Mouse (Mus musculus) T-helper 1 cell (primary cell): ENCODE measurements around the gene Tmem221.

Experiments used
- in situ Hi-C: fragments of 300-600 bp; cut with MboI, MseI; formaldehyde crosslinking; loops from one replicate; pipeline ENCODE4 v1.15.1; 2025; ENCODE audit warnings: high pct_unique_total_duplicates

Gene Tmem221

GRCm38 (mm10) chr8:71513018-71513754 is 45.5 kb downstream of the Tmem221 start:
- in situ Hi-C loops, result no loop called here

GRCm38 (mm10) chr8:71511644-71512043 is 47.0 kb downstream of the Tmem221 start, which contains the start of gene Plvap:
Gene Plvap, minus strand, starts transcription at chr8:71511752.
- in situ Hi-C loops, result no loop called here

- in situ Hi-C loops, result no loop called here
Observed at GRCm38 (mm10) chr8:71509316-71509715, 49.4 kb downstream of the Tmem221 start.

- in situ Hi-C loops, result no loop called here
Observed at GRCm38 (mm10) chr8:71507589-71508104, 51.0 kb downstream of the Tmem221 start.

- in situ Hi-C loops, result no loop called here
Observed at GRCm38 (mm10) chr8:71505979-71506378, 52.7 kb downstream of the Tmem221 start.

GRCm38 (mm10) chr8:71505326-71505725 is 53.3 kb downstream of the Tmem221 start:
- in situ Hi-C loops, result no loop called here

- in situ Hi-C loops, result no loop called here
Observed at GRCm38 (mm10) chr8:71504349-71504748, 54.3 kb downstream of the Tmem221 start.
